Mouse (Mus musculus) kidney, postnatal 4 days (tissue): ENCODE measurements around the gene Olfr502.
"Not testable (repeated sequence)": the region's sequence is repeated elsewhere in the genome, so short reads cannot be mapped to it uniquely, and the experiment has no call there.

Source experiments
- DNase-seq, 2 experiments: peaks; one replicate each; pipeline ENCODE4 v3.0.0; 2021; ENCODE audit warnings: mixed read lengths in 2 of 2

Olfr502 gene

DNA sequence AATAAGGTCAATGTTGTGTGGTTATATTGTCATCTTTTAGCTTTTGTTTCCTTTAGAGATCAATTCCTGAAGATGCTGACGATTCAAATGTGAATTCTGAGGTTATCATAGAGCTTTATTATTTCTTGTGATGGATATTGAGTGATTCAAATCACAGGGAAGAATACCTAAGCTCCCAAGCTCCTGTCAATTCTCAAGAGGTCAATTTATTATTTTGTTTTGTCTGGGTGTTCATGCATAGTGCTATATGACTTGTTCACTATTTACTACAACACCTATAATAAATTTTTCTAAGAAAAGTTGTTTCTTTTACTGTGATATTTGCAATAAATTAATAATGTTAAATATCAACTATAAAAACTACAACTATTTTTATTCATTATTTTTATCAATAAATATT is at the start of gene Olfr502:
Gene Olfr502 (minus strand): TSS at position 101 of the 400 bp plus-strand sequence.
- DNase-seq = no peak

DNA sequence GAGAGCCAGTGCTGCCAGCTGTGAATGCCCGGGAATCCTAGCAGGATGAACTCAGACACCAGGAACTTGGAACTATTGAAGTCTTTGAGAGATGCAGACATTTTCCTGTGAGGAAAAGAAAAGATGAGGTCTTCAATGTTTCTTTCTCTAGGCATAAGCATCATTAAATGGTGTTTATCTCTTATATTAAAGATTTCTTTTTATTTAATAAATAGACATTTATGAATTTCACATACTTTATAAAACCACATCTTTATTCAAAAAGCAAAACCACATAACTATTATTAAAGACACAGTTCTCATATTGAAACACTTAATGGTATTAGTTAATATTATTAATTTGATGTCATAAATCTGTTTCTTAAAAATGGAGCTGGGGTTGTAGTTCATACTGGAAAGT is 40.8 kb upstream of the Olfr502 start, which contains the start of gene Olfr504:
Gene Olfr504 (minus strand): TSS at position 101 of the 400 bp plus-strand sequence.
- no peak for DNase-seq

DNA sequence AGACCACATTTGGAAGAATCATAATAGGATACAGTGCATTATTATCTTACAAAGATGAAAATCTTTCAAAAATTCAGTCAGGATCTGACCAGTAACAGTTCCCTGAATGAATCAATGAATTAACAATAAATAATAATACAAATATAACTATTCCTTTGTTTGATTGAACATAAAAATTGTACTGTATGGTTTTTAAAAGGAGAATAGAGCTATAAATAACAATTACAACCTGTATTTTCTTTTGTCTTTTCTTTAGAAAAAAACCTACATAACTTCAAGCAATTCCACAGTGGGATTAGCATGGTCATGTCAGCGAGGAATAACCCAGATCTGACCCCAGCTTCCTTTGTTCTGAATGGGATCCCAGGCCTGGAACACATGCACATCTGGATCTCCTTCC is 19.4 kb upstream of the Olfr502 start, which contains the start of gene Olfr503:
Gene Olfr503 (plus strand): TSS at position 301 of the 400 bp plus-strand sequence.
- not testable (repeated sequence) for DNase-seq

DNA sequence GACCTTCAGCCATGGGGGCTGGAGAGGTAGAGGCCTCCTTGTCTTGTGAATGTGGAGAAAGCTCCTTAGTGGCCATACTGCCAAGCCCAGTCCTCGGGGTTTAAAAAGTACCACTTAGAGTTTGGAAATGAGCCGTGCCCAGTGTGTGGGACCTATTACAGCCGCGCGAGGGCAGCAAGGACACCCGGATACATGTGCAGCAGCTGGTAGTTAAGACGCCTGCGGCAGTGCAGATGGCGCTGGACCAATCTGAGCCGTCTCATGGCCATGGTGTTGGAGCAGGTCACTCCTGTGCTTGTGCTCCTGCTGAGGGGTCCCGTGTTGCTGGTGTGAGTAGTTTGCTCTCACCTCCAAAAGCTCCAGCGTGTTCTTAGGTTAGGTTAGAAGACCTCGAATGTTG is 17.6 kb upstream of the Olfr502 start:
- no peak for DNase-seq
